Comparison of ENCODE assay signal across 8 mouse cellular contexts in the genomic region with DNA sequence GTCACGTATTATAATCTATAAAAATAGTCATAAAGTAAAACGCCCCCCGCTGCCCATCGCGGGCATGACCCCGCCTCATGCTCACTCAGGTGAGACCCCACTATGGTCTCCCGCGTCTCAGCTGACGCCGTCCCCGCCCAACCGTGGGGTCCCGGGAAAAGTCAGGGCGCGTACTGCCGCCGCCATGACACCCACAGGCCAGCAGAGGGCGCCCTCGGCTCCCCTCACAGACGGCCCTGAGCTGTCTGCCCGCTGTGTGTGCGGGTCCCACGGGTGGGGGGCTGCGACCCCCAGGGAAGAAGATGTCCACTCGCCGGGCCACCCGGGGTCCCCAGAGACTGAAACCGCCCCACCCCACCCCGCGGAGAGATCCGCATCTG. TPM values are rescaled to one million over a fixed set of nuclear protein-coding genes. Genes with fewer than 3 reads are reported as not detected.
DNase-seq lines count a peak whose midpoint lies in the region; ATAC-seq and TF ChIP-seq lines count a peak whose summit lies in the region.

No protein-coding gene starts in this region.

- peak; percentile 76 for DNase-seq in left cerebral cortex, adult 11 months (ENCODE audit: low spot score)
- no peak for DNase-seq in left cerebral cortex, adult 8-10 months (ENCODE audit: low spot score in 2 of 2)
- peak; percentile 78 for DNase-seq in embryo, embryonic 9.5 days (ENCODE audit: extremely low spot score)
- peak; percentile 77 to 83 for DNase-seq in heart, adult 18-20 months
- no peak for DNase-seq in liver, adult 2 months (ENCODE audit: extremely low read depth, low read depth, low spot score)
- DNase-seq in naive thymus-derived CD4-positive, alpha-beta T cell, adult 2 months (ENCODE audit: low read depth): peak; percentile 85

- H3K4me3 ChIP-seq in kidney, embryonic 14.5 days (ENCODE audit: low read length): peak overlapping the region; percentile 48
- H3K4me3 ChIP-seq in liver, adult 2 months (ENCODE audit: insufficient read depth, low read depth, low read length): peak overlapping the region; percentile 74
- H3K4me3 ChIP-seq in stomach, embryonic 14.5 days (ENCODE audit: low read depth, low read length): peak overlapping the region; percentile 42

- peak; percentile 32 for ATAC-seq in kidney, embryonic 14.5 days (ENCODE audit: low FRiP score, low TSS enrichment)
- peak; percentile 9; the same call in 1 of the 2 replicates for ATAC-seq in stomach, embryonic 14.5 days (ENCODE audit: insufficient number of reproducible peaks, insufficient read depth, low FRiP score, low read depth)

- H3K4me2 ChIP-seq in kidney, embryonic 14.5 days (replicated peaks; ENCODE audit: low read depth, low read length): peak overlapping the region; percentile 58
- H3K4me2 ChIP-seq in stomach, embryonic 14.5 days (replicated peaks; ENCODE audit: low read depth, low read length): peak overlapping the region; percentile 49

- H3K36me3 ChIP-seq in kidney, embryonic 14.5 days (ENCODE audit: control insufficient read depth, insufficient read depth, low read length): no peaks in the 10 kb centered on the region
- no peaks in the 10 kb centered on the region for H3K36me3 ChIP-seq in liver, adult 2 months (ENCODE audit: control insufficient read depth, insufficient read depth, low read length)
- no peaks in the 10 kb centered on the region for H3K36me3 ChIP-seq in stomach, embryonic 14.5 days (ENCODE audit: control insufficient read depth, insufficient read depth, low read length)

- no peak for TF ChIP-seq POLR2A in liver, adult 2 months (IDR thresholded peaks at IDR 0.05; ENCODE audit: extremely low read depth, insufficient read depth, low read length)

- WGBS in kidney, embryonic 14.5 days: under 1% methylated on average over 28 of the region's 31 CpGs
- WGBS in liver, adult 2 months: 1% methylated on average over 30 of the region's 31 CpGs
- 2% methylated on average over 31 of the region's 31 CpGs for WGBS in stomach, embryonic 14.5 days

- H3K4me1 ChIP-seq in kidney, embryonic 14.5 days (ENCODE audit: control insufficient read depth, insufficient read depth, low read length): no peaks in the 10 kb centered on the region
- no peaks in the 10 kb centered on the region for H3K4me1 ChIP-seq in liver, adult 2 months (ENCODE audit: control insufficient read depth, insufficient read depth, low read length)
- no peaks in the 10 kb centered on the region for H3K4me1 ChIP-seq in stomach, embryonic 14.5 days (ENCODE audit: control insufficient read depth, insufficient read depth, low read length)

- H3K9me3 ChIP-seq in kidney, embryonic 14.5 days (ENCODE audit: control insufficient read depth, low read length): no peaks in the 10 kb centered on the region
- H3K9me3 ChIP-seq in stomach, embryonic 14.5 days (ENCODE audit: control insufficient read depth, low read depth, low read length): peaks cover 4% of the 10 kb centered on the region; the same call in 1 of the 2 replicates

- H3K27ac ChIP-seq in kidney, embryonic 14.5 days (ENCODE audit: low read depth, low read length): peak overlapping the region; percentile 84; the same call in 1 of the 2 replicates
- peak overlapping the region; percentile 95 for H3K27ac ChIP-seq in liver, adult 2 months (replicated peaks; ENCODE audit: insufficient read depth, low read depth, low read length)
- H3K27ac ChIP-seq in stomach, embryonic 14.5 days (ENCODE audit: low read length): peak overlapping the region; percentile 85

- peak overlapping the region; percentile 63 for H3K9ac ChIP-seq in kidney, embryonic 14.5 days (ENCODE audit: low read depth, low read length)
- H3K9ac ChIP-seq in liver, adult 2 months (ENCODE audit: low read depth, low read length): peak overlapping the region; percentile 88
- H3K9ac ChIP-seq in stomach, embryonic 14.5 days (replicated peaks; ENCODE audit: low read depth, low read length): peak overlapping the region; percentile 42; the same call in 1 of the 2 replicates

- TF ChIP-seq CTCF in liver, adult 2 months (IDR thresholded peaks at IDR 0.05; ENCODE audit: low read depth, low read length): peak; percentile 70

- H3K27me3 ChIP-seq in kidney, embryonic 14.5 days (ENCODE audit: control insufficient read depth, insufficient read depth, low read length): no peaks in the 10 kb centered on the region
- H3K27me3 ChIP-seq in liver, adult 2 months (ENCODE audit: control insufficient read depth, insufficient read depth, low read length): no peaks in the 10 kb centered on the region
- H3K27me3 ChIP-seq in stomach, embryonic 14.5 days (ENCODE audit: control insufficient read depth, insufficient read depth, low read length): no peaks in the 10 kb centered on the region

- H3K79me2 ChIP-seq in liver, adult 2 months (ENCODE audit: control insufficient read depth, insufficient read depth, low read length): no peaks in the 10 kb centered on the region

RNA-seq across cellular contexts. Expression of gene Scaf8, which starts 30.2 kb away (rescaled TPM):
- 10 to 100 TPM; 57.1 to 64.2 (median 58.7) TPM for total RNA-seq in left cerebral cortex, adult 8-10 months (2022)
- total RNA-seq in heart, adult 18-20 months (2021): 10 to 100 TPM; 28.4 to 32.1 TPM
- 18.7 and 35.9 TPM in 2 replicates for polyA plus RNA-seq in kidney, embryonic 14.5 days (2014; fragmentation: Nextera tagmentation; extraction: Ambion mirVana)
- total RNA-seq in liver, adult 2 months (2014; rRNA removed): 12.1 and 12.4 TPM in 2 replicates
- 9.4 and 10.8 TPM in 2 replicates for polyA plus RNA-seq in liver, adult 2 months (2012; rRNA removed)
- polyA plus RNA-seq in stomach, embryonic 14.5 days (2014; fragmentation: Nextera tagmentation; extraction: Ambion mirVana): 26.6 and 27.7 TPM in 2 replicates

Comparison
In these comparisons a context has a peak if more than half of its experiments do, and no peak if none do; other contexts are left out.
1. DNase-seq: peak in left cerebral cortex, adult 11 months (single experiment), embryo, embryonic 9.5 days (single experiment), heart, adult 18-20 months (2 of 2) and naive thymus-derived CD4-positive, alpha-beta T cell, adult 2 months (single experiment); none in left cerebral cortex, adult 8-10 months (0 of 2) and liver, adult 2 months (single experiment).
2. Peak in every context shown above with its lines, with median percentiles within 50 percentile points of each other: H3K27ac ChIP-seq, H3K4me3 ChIP-seq and H3K9ac ChIP-seq.